8 mouse cellular contexts compared by ENCODE assay signal in the genomic region with DNA sequence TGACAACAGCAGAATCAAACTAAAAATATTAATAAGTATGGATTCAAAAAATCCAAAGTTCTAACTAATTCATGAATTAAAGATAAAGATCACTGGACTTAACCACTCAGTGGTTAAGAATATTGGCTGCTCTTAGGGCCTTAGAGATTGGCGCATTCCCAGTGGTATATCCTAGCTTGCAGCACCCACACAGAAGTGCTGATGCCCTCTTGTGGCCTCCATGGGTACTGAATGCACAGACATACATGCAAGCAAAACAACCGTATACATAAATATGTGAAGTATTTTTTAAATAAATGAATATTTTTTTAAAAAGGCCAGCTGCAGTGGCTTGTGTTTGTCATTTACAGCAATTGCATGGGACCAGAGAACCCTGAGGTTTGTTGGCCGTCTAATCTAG. TPM values are rescaled to one million over a fixed set of nuclear protein-coding genes. Genes with fewer than 3 reads are reported as not detected.
DNase-seq lines count a peak whose midpoint lies in the region; ATAC-seq and TF ChIP-seq lines count a peak whose summit lies in the region.

No protein-coding gene starts in this region.

- H3K4me3 ChIP-seq in C2C12 (ENCODE audit: insufficient read depth, poor library complexity, severe bottlenecking): no peak overlapping the region
- no peak overlapping the region for H3K4me3 ChIP-seq in G1E (ENCODE audit: low read depth, low read length)

- no peaks in the 10 kb centered on the region for H3K79me3 ChIP-seq in C2C12 (ENCODE audit: low read depth)

- no peak overlapping the region for H3ac ChIP-seq in C2C12 (ENCODE audit: control insufficient read depth, insufficient read length, low read depth)

- no peak for ATAC-seq in G1E (ENCODE audit: extremely low read depth, insufficient number of reproducible peaks, low FRiP score, poor library complexity, severe bottlenecking)
- no peak for ATAC-seq in activated CD4-positive, CD25-positive, alpha-beta regulatory T cell, adult 4 months

- peak; percentile 46 for DNase-seq in G1E (ENCODE audit: low spot score)
- peak; percentile 81 to 83 for DNase-seq in cerebellum, adult 18-20 months
- peak; percentile 48 to 73 for DNase-seq in frontal cortex, postnatal 36 days (ENCODE audit: low spot score in 2 of 2)
- DNase-seq in kidney, postnatal 36 days: peak; percentile 77 to 90
- peak; percentile 86 for DNase-seq in lung, postnatal 10 days
- peak; percentile 48 for DNase-seq in spleen, adult 12 weeks (ENCODE audit: low spot score)

- no peaks in the 10 kb centered on the region for H3K79me2 ChIP-seq in C2C12 (ENCODE audit: control insufficient read depth, insufficient read depth)

- no peaks in the 10 kb centered on the region for H3K9me3 ChIP-seq in G1E (replicated peaks)

- peak; percentile 53 for TF ChIP-seq CTCF in C2C12 (IDR thresholded peaks at IDR 0.05; ENCODE audit: control insufficient read depth, insufficient read depth, insufficient read length)
- TF ChIP-seq CTCF in G1E (IDR thresholded peaks at IDR 0.05; ENCODE audit: low read depth, low read length): peak; percentile 56; the same call in 1 of the 2 replicates

- H3K4me1 ChIP-seq in G1E (ENCODE audit: insufficient read depth, low read depth, low read length): peaks cover 4% of the 10 kb centered on the region; the same call in 1 of the 2 replicates

- no peaks in the 10 kb centered on the region for H3K36me3 ChIP-seq in C2C12 (ENCODE audit: control insufficient read depth, insufficient read depth)
- H3K36me3 ChIP-seq in G1E (replicated peaks): peaks cover 87% of the 10 kb centered on the region

- no peaks in the 10 kb centered on the region for H3K27me3 ChIP-seq in C2C12 (ENCODE audit: control insufficient read depth, insufficient read depth, insufficient read length)
- no peaks in the 10 kb centered on the region for H3K27me3 ChIP-seq in G1E (ENCODE audit: insufficient read depth, low read length)

TF ChIP-seq in C2C12, 6 proteins besides CTCF, POLR2A, EP300 and RAD21:
- TF ChIP-seq CEBPB (IDR thresholded peaks at IDR 0.05; ENCODE audit: low read depth): no peak
- TF ChIP-seq MYOD1 (IDR thresholded peaks at IDR 0.05; ENCODE audit: control insufficient read depth, insufficient read length, low read depth): no peak
- TF ChIP-seq MYOG (IDR thresholded peaks at IDR 0.05; ENCODE audit: control insufficient read depth, extremely low read depth, insufficient read length): no peak
- TF ChIP-seq MAX (IDR thresholded peaks at IDR 0.05): no peak
- no peak for TF ChIP-seq USF1 (IDR thresholded peaks at IDR 0.05; ENCODE audit: low read depth)
- TF ChIP-seq FOSL1 (IDR thresholded peaks at IDR 0.05; ENCODE audit: insufficient read depth, low read length, poor library complexity, severe bottlenecking): no peak

RNA-seq across cellular contexts. Expression of gene Slc24a1, which starts 48.0 kb away (rescaled TPM):
- polyA plus RNA-seq in C2C12 (2012; fragmentation: generic; extraction: Trizol) (not detected), G1E (2012) (not detected in 2 replicates)
- total RNA-seq in G1E (2014; fragmentation: Nextera tagmentation) (not detected in 2 replicates), G1E (2017) (0.05 and 0.06 TPM in 2 replicates)
- polyA plus RNA-seq in activated CD4-positive, CD25-positive, alpha-beta regulatory T cell, adult 4 months (2017; shearing (Covaris generic)): under 1 TPM; 0.14 to 0.15 TPM

RNA-seq across cellular contexts. Expression of gene Ints14, which starts 57.3 kb away (rescaled TPM):
- polyA plus RNA-seq in C2C12 (2012; fragmentation: generic; extraction: Trizol) (20.5 TPM), G1E (2012) (36.4 and 42.7 TPM in 2 replicates)
- total RNA-seq in G1E (2014; fragmentation: Nextera tagmentation) (46.3 and 50.1 TPM in 2 replicates), G1E (2017) (42.0 and 43.2 TPM in 2 replicates)
- polyA plus RNA-seq in activated CD4-positive, CD25-positive, alpha-beta regulatory T cell, adult 4 months (2017; shearing (Covaris generic)): 10 to 100 TPM; 33.5 to 43.9 TPM
